Mouse (Mus musculus): ENCODE results near the gene Angptl3. TPM values are rescaled to one million over a fixed set of nuclear protein-coding genes. Genes with fewer than 3 reads are reported as not detected.

The Angptl3 gene
- polyA plus RNA-seq, 1 experiment from 2014 or later = 1.6 TPM

DNA sequence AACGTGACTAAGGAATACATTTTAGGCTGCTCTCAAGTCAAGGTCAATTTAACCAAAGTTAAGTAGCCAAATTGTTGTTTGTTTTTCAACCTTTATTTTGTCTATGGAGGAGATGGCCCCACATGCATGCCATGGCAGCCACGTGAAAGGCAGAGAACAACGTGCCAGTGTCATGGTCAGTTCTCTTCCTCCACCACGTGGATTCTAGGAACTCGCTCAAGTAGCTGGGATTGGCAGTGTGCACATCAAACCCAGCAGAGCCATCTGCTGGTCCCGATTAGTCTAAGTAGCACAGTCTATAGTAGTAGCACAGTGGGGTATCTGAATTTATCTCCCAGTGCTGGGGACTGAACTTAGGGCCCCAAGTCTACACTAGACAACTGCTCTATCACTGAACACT lies 38.1 kb downstream of the Angptl3 start:
- 81% methylated on average over 6 of the region's 6 CpGs for WGBS
- H3K36me3 ChIP-seq = peaks cover 71% of the 10 kb centered on the region

DNA sequence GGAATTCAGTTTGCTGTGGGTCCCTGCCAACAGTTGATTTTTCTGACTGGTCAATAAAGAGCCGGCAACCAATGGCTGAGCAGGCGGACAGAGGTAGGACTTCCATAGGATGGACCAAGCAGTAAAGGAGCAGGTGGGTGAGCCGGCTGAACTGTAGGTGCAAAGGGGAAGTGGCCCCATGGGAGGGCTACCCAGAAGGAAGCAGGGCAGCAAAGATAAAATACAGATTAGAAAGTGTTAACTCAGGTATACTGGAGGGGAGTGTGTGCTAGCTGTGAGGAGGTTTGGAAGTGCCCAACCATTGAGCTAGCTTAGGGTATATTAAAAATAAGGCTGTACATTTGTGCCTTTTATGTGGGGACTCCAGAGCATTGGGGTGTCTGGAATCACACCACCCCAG lies 47.3 kb downstream of the Angptl3 start:
- H3K4me2 ChIP-seq = no peak overlapping the region
- no peaks in the 10 kb centered on the region for H3K27me3 ChIP-seq
- H3K27ac ChIP-seq (replicated peaks) = no peak overlapping the region
- no peak overlapping the region for H3K4me3 ChIP-seq
- no peak for ATAC-seq (ENCODE audit: low read depth)
- peaks cover 60% of the 10 kb centered on the region for H3K36me3 ChIP-seq
- H3K9ac ChIP-seq = no peak overlapping the region
- no peaks in the 10 kb centered on the region for H3K4me1 ChIP-seq (replicated peaks)
- H3K9me3 ChIP-seq = no peaks in the 10 kb centered on the region
- 90% methylated on average over 3 of the region's 3 CpGs for WGBS

More for the DNA sequence above, 38.1 kb downstream of the Angptl3 start:
- no peak overlapping the region for H3K4me3 ChIP-seq
- H3K27ac ChIP-seq (replicated peaks) = no peak overlapping the region
- H3K27me3 ChIP-seq = no peaks in the 10 kb centered on the region
- no peaks in the 10 kb centered on the region for H3K9me3 ChIP-seq
- no peak overlapping the region for H3K9ac ChIP-seq
- no peak for ATAC-seq (ENCODE audit: low read depth)
- peaks cover 14% of the 10 kb centered on the region for H3K4me1 ChIP-seq (replicated peaks)
- H3K4me2 ChIP-seq = no peak overlapping the region

DNA sequence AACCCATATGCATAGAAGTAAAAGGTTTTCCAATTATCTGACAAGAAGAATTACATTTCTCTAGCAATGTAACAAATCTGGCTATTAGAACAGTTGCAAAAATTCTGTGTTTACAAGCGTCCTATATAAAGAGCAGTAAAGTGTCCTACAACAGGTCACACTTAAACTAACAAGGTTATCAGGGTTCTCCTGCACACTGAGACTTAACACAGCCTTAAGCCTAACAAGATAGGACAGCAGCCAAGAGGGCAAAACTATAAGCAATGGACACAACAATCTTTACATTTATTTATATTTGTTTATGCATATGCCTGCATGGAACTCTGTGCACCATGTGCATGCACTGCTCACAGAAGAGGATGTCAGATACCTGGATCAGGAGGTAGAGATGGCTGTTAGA lies 50.4 kb downstream of the Angptl3 start:
- no peaks in the 10 kb centered on the region for H3K27me3 ChIP-seq
- 84% methylated on average over 1 of the region's 1 CpGs for WGBS
- no peak overlapping the region for H3K4me3 ChIP-seq
- no peak for ATAC-seq (ENCODE audit: low read depth)
- H3K9ac ChIP-seq = no peak overlapping the region
- no peak overlapping the region for H3K4me2 ChIP-seq
- H3K36me3 ChIP-seq = peaks cover 44% of the 10 kb centered on the region
- H3K4me1 ChIP-seq (replicated peaks) = no peaks in the 10 kb centered on the region
- H3K9me3 ChIP-seq = no peaks in the 10 kb centered on the region
- no peak overlapping the region for H3K27ac ChIP-seq (replicated peaks)

DNA sequence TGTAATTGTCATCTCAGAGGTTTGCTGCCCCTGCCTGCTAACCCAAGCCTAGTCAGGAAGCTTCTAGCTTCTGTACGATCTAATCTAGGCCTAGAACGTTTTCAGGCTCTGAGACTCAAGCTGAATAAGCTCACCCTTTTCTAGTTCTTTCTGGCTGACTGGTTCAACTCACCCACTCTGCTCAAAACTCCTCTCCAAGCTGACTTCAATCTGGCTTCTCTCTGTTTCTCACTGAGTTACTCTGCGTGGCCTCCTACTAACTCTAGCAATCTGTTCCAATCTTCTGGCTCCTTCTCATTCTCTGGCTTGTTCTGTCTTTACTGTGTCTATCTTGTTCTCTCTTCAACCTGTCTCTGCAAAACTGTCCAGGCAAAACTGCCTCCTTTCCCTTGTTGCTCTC lies 53.1 kb downstream of the Angptl3 start:
- Histone ChIP-seq H3K4me1 (replicated peaks) (no peaks in the 10 kb centered on the region), H3K36me3 (peaks cover 46% of the 10 kb centered on the region), H3K4me3 (no peak overlapping the region), H3K9ac (no peak overlapping the region), H3K27ac (replicated peaks) (no peak overlapping the region), H3K4me2 (no peak overlapping the region), H3K27me3 (no peaks in the 10 kb centered on the region), H3K9me3 (no peaks in the 10 kb centered on the region)
- 94% methylated on average over 3 of the region's 3 CpGs for WGBS
- ATAC-seq (ENCODE audit: low read depth) = no peak

DNA sequence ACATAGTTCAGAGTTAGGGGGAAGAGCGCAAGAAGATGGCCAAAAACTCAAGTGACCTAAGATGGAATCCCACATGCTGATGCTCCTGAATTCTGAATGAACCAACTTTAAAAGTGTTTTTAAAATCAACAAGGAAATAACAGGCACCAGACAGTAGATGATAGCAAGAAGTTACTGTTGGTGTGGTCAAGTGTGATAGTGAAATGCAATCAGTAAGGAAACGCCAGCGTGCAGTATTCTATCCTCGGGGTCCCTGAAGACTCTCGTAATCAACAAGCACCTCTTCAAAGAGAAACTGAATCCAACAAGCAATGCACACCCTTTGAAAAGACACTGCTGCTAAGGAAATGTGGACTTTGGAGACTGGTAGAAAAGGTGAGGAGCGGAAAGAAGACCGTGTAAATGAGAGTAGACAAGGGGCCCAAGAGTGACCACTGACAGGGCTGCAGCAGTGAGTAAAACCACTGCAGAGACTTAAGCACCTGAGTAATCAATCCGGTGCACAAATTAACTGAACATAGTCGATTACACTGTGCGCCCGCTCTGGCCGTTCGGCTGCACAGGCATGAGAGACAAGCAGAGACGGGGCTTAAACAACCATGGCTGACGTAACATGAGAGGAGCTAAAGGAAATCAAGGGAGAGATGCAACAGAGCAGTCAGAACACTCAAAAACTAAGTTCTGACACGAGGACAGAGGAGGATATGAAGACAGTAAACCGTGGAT lies 57.2 kb downstream of the Angptl3 start:
- ATAC-seq (ENCODE audit: low read depth) = no peak
- WGBS = 94% methylated on average over 17 of the region's 17 CpGs
- no peak overlapping the region for H3K9ac ChIP-seq

DNA sequence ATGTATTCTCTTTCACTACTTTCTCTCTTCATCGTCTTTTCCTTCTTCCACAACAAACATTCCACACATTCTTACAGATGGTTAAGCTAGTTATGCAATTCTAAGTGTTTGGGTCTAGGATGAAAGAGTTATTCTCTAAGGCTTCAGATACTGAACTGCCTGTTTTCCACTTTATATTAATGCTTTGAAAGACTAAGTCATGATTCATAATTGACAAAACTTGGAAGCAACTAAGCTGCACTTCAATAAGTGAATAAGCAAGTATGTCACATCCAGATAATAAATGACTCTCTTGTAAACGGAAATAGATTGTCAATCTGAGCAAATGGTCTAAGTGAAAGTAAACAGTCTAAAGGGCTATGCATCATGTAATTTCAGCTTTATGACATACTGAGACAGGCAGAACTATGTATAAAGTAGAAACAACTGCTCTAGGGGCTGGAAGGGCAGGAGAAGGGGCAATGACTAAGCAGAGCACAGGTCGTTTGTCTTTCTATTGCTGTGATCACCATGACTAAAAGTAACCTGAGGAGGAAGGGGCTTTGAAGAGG lies 60.5 kb downstream of the Angptl3 start:
- H3K27ac ChIP-seq (replicated peaks) = no peak overlapping the region
- peaks cover 28% of the 10 kb centered on the region for H3K36me3 ChIP-seq
- H3K4me3 ChIP-seq = no peak overlapping the region
- no peaks in the 10 kb centered on the region for H3K27me3 ChIP-seq
- no peaks in the 10 kb centered on the region for H3K9me3 ChIP-seq
- no peak overlapping the region for H3K4me2 ChIP-seq
- no peak overlapping the region for H3K9ac ChIP-seq
- WGBS = 49% methylated on average over 3 of the region's 3 CpGs
- no peak for ATAC-seq (ENCODE audit: low read depth)
- no peaks in the 10 kb centered on the region for H3K4me1 ChIP-seq (replicated peaks)

More for the DNA sequence above, 57.2 kb downstream of the Angptl3 start:
- no peaks in the 10 kb centered on the region for H3K4me1 ChIP-seq (replicated peaks)
- H3K36me3 ChIP-seq = peaks cover 40% of the 10 kb centered on the region
- no peak overlapping the region for H3K27ac ChIP-seq (replicated peaks)
- H3K27me3 ChIP-seq = no peaks in the 10 kb centered on the region
- H3K4me2 ChIP-seq = no peak overlapping the region
- H3K4me3 ChIP-seq = no peak overlapping the region
- H3K9me3 ChIP-seq = no peaks in the 10 kb centered on the region

DNA sequence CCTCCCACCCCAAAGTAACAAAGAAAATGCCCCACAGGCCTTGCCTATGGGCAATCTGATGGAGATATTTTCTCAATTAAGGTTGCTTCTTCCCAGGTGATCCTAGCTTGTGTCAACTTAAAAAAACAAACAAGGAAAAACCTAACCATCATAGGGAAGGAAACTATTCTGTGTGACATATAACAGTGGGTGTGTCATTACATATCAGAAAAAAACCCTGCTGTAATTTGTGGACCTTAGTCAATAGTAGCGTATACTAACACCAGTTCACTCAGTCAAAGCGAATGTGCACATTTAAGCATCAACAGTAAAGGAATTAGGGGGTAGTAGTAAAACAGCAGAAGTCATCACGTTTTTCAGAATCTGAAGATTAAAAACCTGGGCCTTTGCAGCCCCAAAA lies 61.0 kb downstream of the Angptl3 start:
- Histone ChIP-seq H3K27ac (replicated peaks) (no peak overlapping the region), H3K9me3 (no peaks in the 10 kb centered on the region), H3K4me3 (no peak overlapping the region), H3K4me1 (replicated peaks) (no peaks in the 10 kb centered on the region), H3K36me3 (peaks cover 23% of the 10 kb centered on the region), H3K4me2 (no peak overlapping the region), H3K9ac (no peak overlapping the region), H3K27me3 (no peaks in the 10 kb centered on the region)
- ATAC-seq (ENCODE audit: low read depth) = no peak
- 94% methylated on average over 3 of the region's 3 CpGs for WGBS

Other genes with a start within 250 kb of the Angptl3 start
- gene Kank4, start 213.4 kb upstream of the Angptl3 start, polyA plus RNA-seq (2015; fragmentation: Nextera tagmentation; extraction: Ambion mirVana) = 0.47 and 0.70 TPM in 2 replicates
- not detected in 2 replicates for gene I0C0044D17Rik, start 207.1 kb upstream of the Angptl3 start, polyA plus RNA-seq (2015; fragmentation: Nextera tagmentation; extraction: Ambion mirVana)
- 27.5 and 33.4 TPM in 2 replicates for gene Usp1, start 107.1 kb upstream of the Angptl3 start, polyA plus RNA-seq (2015; fragmentation: Nextera tagmentation; extraction: Ambion mirVana)
- 72.7 and 78.1 TPM in 2 replicates for gene Dock7, start 90.0 kb downstream of the Angptl3 start, polyA plus RNA-seq (2015; fragmentation: Nextera tagmentation; extraction: Ambion mirVana)
- gene Atg4c, start 163.0 kb downstream of the Angptl3 start, polyA plus RNA-seq (2015; fragmentation: Nextera tagmentation; extraction: Ambion mirVana) = 17.0 and 17.7 TPM in 2 replicates